Mouse (Mus musculus): ENCODE results near the gene Pvrig.
"Not testable (repeated sequence)": the region's sequence is repeated elsewhere in the genome, so short reads cannot be mapped to it uniquely, and the experiment has no call there.

The Pvrig gene

DNA sequence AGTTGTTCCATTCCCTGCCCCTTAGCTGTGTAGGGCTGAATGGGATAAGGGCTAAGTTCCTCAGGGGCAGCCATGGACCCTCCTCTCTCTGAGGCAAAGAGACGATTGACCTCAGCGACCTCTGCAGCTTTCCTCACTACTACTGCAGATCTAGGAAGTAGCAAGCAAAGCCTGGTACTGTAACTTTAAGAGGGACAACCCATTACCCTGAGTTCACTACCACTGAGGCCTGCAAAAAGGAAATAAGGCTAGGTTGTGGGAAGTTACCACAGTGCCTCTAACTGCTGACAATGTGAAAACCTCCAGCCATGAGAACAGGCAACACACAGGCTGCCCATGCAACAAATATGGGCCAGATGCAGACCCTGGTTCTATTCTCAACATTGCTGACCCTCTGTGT, at the start of gene Pvrig:
Gene Pvrig (plus strand): TSS at position 301 of the 400 bp plus-strand sequence.
- DNase-seq, result no peak

DNA sequence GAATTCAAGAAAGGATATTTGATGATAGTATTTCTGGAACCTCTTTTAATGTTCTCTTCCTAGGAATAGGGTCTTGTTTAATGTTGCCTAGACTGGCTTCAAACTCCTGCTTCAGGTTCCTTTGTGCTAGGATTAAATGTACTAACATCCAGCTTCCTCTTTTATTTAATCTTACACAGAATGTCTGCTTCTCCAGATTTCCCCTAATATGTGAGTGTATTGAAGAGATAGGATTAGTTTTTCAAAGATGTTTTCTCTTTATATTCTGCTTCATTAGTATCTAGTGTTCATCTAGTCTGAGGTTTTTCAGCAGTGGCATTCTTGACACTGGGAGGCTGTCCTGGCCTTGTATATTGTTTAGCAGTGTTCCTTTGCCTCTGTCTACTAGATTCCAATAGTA, 47.6 kb upstream of the Pvrig start:
- no peak for DNase-seq

DNA sequence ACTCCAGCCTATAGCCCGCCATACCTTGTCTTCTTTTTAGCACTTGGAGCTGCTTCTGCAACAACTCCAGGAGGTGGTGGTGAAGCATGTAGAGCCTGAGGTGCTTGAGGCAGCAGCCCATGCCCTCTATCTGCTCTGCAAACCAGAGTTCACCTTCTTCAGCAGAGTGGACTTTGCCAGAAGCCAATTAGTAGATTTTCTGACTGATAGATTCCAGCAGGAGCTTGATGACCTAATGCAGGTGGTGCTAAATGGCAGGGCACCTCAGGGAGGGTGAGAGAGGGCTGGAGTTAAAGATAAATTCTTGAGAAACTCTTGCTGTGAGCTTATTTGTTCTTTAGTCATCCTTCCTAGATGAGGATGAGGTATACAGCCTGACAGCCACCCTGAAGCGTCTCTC, 42.1 kb upstream of the Pvrig start:
- no peak for DNase-seq

DNA sequence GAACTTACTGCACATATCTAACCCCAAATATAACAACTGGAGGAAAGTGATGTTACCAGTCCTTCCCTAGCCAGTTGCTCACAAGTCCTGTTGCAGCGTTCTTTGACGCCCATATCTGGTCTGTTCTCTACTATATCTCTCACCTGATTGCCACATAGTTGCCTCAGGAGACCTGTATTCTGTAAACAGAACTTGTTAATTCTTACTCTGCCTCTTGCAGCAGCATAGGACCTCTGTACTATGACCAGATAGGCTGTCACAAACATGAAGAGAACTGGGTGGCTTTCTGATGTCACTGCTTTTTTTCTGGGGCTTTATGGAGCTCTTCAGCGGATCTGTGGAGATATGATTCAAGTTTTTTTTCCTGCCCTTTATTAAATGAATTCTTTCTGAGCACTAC, 29.0 kb upstream of the Pvrig start:
- no peak for DNase-seq

DNA sequence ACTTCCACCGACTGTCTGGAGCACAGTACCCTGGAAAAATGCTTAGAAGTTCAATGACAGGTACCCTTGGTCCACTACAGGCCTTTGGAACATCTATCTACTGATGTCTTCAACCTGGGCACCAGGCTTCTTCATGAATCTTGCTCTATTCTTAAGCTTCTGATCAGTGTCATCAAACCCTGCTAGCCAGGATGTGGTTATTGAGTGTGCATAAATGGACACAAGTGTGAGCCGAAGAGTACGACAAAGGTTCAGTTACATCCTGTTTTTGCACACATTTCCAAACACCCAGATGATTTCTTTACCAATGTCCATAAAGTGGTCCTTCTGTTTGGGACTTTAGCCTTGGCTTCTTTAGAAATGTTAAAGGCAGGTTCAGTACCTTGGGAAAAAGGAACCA, 1.5 kb downstream of the Pvrig start:
- DNase-seq, result no peak

DNA sequence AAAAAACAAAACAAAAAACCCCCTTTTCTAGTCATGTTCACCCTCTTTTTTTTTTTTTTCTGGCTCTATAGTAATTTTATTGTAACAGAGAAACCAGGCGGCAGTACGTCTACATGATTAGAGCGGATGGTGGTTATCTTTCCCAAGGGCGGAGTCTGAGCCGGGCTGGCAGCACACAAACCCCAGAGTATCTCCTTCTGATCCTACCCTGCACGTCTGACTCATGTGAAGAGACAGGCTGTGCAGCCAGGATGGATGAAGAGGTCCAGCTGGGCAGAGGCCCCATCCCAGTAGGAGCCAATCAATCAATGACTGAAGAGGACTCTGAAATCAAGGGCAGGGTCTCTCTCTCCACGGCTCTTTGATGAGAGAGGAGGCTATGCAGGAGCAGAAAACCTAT, 21.4 kb downstream of the Pvrig start:
- not testable (repeated sequence) for DNase-seq

DNA sequence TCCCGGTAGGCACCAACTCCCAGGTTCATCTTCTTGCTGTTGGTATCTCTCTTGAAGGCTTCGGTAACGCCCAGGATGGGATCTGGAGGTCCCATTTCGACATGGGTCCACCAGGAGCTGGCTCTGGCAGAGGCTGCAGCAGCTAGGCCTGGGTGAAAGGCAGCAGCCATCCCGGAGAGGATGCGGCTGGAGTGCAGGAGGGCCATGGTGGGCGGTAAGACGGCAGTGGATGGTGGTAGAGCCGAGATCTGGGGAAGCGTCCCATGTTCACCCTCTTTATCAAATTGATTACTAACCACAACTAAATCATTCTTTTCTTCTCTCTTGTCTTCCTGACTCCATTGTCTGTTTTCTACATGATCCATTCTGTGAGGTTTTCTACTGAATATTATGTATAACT, 23.6 kb downstream of the Pvrig start:
- DNase-seq, result not testable (repeated sequence)

Data from cerebellum, postnatal 36 days (tissue).